Mouse (Mus musculus) heart, postnatal 0 days (tissue): Measurements from ENCODE around the gene Kdm5a.

ENCODE experiments used
- CTCF ChIP-seq: IDR thresholded peaks from 2 replicates; pipeline ENCODE4 v1.5.1; 2016; ENCODE audit warnings: antibody characterized with exemption, control low read depth, low read depth
- EP300 ChIP-seq: IDR thresholded peaks from 2 replicates; pipeline ENCODE4 v1.6.1; 2016; ENCODE audit warnings: antibody characterized with exemption, low read depth

GRCm38 (mm10) chr6:120486051-120486510 lies 122.2 kb downstream of the Kdm5a start:
- TF ChIP-seq CTCF: no peak
- TF ChIP-seq EP300: no peak
